Mouse (Mus musculus): ENCODE data around the gene Fbxo42. TPM values are rescaled to one million over a fixed set of nuclear protein-coding genes. Genes with fewer than 3 reads are reported as not detected.
A peak's percentile ranks its signal among the peaks of the same experiment; 100 is the strongest.

The Fbxo42 gene
- polyA plus RNA-seq, 1 experiment from 2014 or later = 15.7 TPM

DNA sequence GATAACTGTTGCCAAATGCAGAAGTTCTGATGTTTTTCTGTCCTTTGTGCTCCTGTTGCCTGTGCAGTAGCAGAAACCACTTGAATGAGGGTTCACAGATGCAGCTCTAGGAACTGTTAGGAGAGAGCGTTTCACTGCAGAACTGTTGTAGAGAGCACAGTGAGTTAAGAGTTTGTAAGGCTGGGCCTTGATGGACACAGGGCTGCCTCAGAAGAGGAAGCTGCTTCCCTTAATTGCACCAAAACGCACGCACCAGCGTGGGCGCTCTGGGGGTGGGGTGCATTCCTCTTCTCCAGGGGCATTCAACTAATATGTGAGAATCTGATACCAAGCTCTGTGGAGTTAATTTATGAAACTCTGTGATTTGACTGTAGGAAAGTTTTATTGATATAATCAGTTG, 12.0 kb downstream of the Fbxo42 start:
- no peaks in the 10 kb centered on the region for H3K9me3 ChIP-seq (ENCODE audit: control insufficient read depth, low read length)
- H3K36me3 ChIP-seq (ENCODE audit: control insufficient read depth, insufficient read depth, low read length) = no peaks in the 10 kb centered on the region
- peaks cover 4 to 13% of the 10 kb centered on the region in 2 experiments for H3K4me1 ChIP-seq (ENCODE audit: control insufficient read depth in 2 of 2, insufficient read depth in 2 of 2, low read length in 2 of 2)
- H3K4me3 ChIP-seq (ENCODE audit: control insufficient read depth in 1 of 2, insufficient read depth in 1 of 2, low read depth in 1 of 2, low read length in 2 of 2) = no peak overlapping the region
- WGBS = 60% methylated on average over 5 of the region's 5 CpGs
- no peaks in the 10 kb centered on the region for H3K27me3 ChIP-seq (ENCODE audit: control insufficient read depth, insufficient read depth, low read length)
- H3K4me2 ChIP-seq (ENCODE audit: low read length) = no peak overlapping the region
- H3K27ac ChIP-seq (replicated peaks in 1 of 2; ENCODE audit: control insufficient read depth in 1 of 2, insufficient read depth in 1 of 2, low read depth in 2 of 2, low read length in 2 of 2) = no peak overlapping the region
- ATAC-seq (ENCODE audit: insufficient number of reproducible peaks, insufficient read depth, low FRiP score, low read depth) = no peak
- H3K9ac ChIP-seq (ENCODE audit: low read length) = peak overlapping the region; percentile 9; the same call in 1 of the 2 replicates

DNA sequence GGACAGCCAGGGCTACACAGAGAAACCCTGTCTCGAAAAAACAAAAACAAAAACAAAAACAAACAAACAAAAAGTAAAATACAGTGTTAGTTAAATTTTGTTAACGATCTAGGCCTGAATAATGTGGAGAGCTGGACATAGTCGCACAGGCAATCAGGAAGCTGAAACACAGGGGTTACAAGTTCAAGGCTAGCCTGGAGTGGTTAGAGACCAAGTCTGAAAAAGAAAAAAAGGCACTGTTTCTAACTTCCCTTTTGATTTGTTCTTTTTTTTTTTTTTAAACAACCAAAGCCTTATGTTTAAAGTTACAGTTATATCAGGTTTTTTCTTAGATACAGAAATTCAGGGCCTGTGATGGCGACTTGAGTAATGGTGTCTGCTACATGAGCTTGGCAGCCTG, 12.5 kb downstream of the Fbxo42 start:
- H3K36me3 ChIP-seq (ENCODE audit: control insufficient read depth, insufficient read depth, low read length) = no peaks in the 10 kb centered on the region
- no peak for ATAC-seq (ENCODE audit: insufficient number of reproducible peaks, insufficient read depth, low FRiP score, low read depth)
- WGBS = 90% methylated on average over 4 of the region's 4 CpGs
- H3K9me3 ChIP-seq (ENCODE audit: control insufficient read depth, low read length) = no peaks in the 10 kb centered on the region
- H3K4me1 ChIP-seq (ENCODE audit: control insufficient read depth in 2 of 2, insufficient read depth in 2 of 2, low read length in 2 of 2) = peaks cover 4 to 13% of the 10 kb centered on the region in 2 experiments
- no peaks in the 10 kb centered on the region for H3K27me3 ChIP-seq (ENCODE audit: control insufficient read depth, insufficient read depth, low read length)
- no peak overlapping the region for H3K4me2 ChIP-seq (ENCODE audit: low read length)
- no peak overlapping the region for H3K4me3 ChIP-seq (ENCODE audit: control insufficient read depth in 1 of 2, insufficient read depth in 1 of 2, low read depth in 1 of 2, low read length in 2 of 2)
- H3K27ac ChIP-seq (replicated peaks in 1 of 2; ENCODE audit: control insufficient read depth in 1 of 2, insufficient read depth in 1 of 2, low read depth in 2 of 2, low read length in 2 of 2) = no peak overlapping the region
- no peak overlapping the region for H3K9ac ChIP-seq (ENCODE audit: low read length)

DNA sequence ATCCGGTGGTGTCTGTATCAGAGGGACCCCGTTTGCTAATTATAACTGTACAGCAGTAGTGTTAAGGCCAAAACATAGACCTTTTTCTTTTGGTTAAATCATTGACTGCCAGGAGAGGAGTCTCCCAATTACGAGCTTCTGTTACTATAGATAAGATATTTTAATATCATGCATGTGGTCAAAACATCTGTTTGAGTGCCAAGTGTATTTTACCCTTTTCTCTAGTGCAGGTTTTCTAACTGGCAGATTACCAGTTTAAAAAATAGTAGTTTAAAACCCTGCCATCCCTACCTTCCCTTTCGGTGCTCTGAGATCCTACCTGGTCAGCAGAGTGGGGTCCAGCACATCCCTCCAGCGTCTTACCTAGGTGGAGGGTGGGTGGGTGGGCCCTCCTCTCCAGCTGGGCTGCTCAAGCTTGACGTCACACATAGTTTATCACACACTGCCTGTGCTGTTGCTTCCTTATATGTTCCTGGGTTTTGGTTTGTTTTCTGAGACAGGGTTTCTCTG, 14.0 kb downstream of the Fbxo42 start:
- Histone ChIP-seq H3K4me3 (ENCODE audit: control insufficient read depth in 1 of 2, insufficient read depth in 1 of 2, low read depth in 1 of 2, low read length in 2 of 2) (no peak overlapping the region), H3K9me3 (ENCODE audit: control insufficient read depth, low read length) (no peaks in the 10 kb centered on the region), H3K36me3 (ENCODE audit: control insufficient read depth, insufficient read depth, low read length) (no peaks in the 10 kb centered on the region), H3K4me1 (ENCODE audit: control insufficient read depth in 2 of 2, insufficient read depth in 2 of 2, low read length in 2 of 2) (peaks cover 4 to 13% of the 10 kb centered on the region in 2 experiments), H3K4me2 (ENCODE audit: low read length) (no peak overlapping the region), H3K27me3 (ENCODE audit: control insufficient read depth, insufficient read depth, low read length) (no peaks in the 10 kb centered on the region), H3K9ac (ENCODE audit: low read length) (no peak overlapping the region), H3K27ac (replicated peaks in 1 of 2; ENCODE audit: control insufficient read depth in 1 of 2, insufficient read depth in 1 of 2, low read depth in 2 of 2, low read length in 2 of 2) (no peak overlapping the region)
- no peak for ATAC-seq (ENCODE audit: insufficient number of reproducible peaks, insufficient read depth, low FRiP score, low read depth)
- WGBS = 81% methylated on average over 6 of the region's 6 CpGs

DNA sequence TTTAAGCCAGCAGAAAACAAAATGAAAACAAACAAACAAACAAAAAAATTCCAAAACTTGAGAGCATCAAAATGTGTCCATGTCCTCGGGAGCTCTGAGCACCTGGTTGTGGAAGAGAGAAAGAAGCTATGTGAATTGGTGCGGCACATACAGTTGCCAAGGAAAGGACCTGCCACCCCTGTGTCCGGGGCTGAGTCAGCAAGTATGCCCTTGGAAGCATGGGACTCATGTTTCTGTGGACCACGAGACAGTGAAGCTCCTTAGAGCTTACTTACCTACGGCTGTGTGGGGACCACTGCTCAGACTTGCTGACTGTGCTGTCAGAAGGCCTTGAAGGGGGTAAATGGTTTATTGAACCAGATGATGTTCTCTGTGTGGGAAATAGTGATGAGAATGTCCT, 16.0 kb downstream of the Fbxo42 start:
- H3K4me3 ChIP-seq (ENCODE audit: control insufficient read depth in 1 of 2, insufficient read depth in 1 of 2, low read depth in 1 of 2, low read length in 2 of 2) = no peak overlapping the region

DNA sequence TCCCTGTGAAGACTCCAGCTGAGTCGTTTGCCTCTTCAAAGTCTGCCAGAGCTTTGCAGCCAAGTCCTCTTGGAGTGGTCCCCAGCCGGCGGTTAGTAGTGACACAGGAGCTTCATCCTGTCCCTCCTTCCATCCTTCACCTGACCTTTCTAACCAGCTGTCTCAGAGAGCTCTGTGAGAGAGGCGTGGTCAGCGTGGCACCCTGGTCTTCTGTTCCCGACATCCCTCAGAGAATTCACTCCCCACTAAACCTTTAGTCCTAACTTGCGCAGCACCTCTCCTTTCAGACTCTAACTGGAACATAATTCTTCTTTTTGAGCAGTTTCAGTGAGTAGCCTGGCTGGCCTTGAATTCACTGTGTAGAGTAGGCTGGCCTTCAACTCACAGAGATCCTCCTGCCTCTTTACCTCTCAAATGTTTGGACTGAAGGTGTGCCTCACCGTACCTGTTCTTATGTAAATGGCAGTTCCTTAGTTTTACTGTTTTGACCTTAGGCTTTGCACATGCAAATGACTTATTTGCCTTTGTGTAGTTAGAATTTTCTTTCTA, 18.1 kb downstream of the Fbxo42 start:
- H3K27me3 ChIP-seq (ENCODE audit: control insufficient read depth, insufficient read depth, low read length) = no peaks in the 10 kb centered on the region
- H3K27ac ChIP-seq (replicated peaks in 1 of 2; ENCODE audit: control insufficient read depth in 1 of 2, insufficient read depth in 1 of 2, low read depth in 2 of 2, low read length in 2 of 2) = no peak overlapping the region
- no peak for ATAC-seq (ENCODE audit: insufficient number of reproducible peaks, insufficient read depth, low FRiP score, low read depth)
- H3K4me3 ChIP-seq (ENCODE audit: control insufficient read depth in 1 of 2, insufficient read depth in 1 of 2, low read depth in 1 of 2, low read length in 2 of 2) = no peak overlapping the region
- peaks cover 29% of the 10 kb centered on the region for H3K36me3 ChIP-seq (ENCODE audit: control insufficient read depth, insufficient read depth, low read length)
- no peak overlapping the region for H3K9ac ChIP-seq (ENCODE audit: low read length)
- H3K4me1 ChIP-seq (ENCODE audit: control insufficient read depth in 2 of 2, insufficient read depth in 2 of 2, low read length in 2 of 2) = no peaks in the 10 kb centered on the region
- WGBS = 70% methylated on average over 8 of the region's 8 CpGs
- H3K4me2 ChIP-seq (ENCODE audit: low read length) = no peak overlapping the region
- H3K9me3 ChIP-seq (ENCODE audit: control insufficient read depth, low read length) = no peaks in the 10 kb centered on the region

More for the DNA sequence above, 16.0 kb downstream of the Fbxo42 start:
- Histone ChIP-seq H3K27me3 (ENCODE audit: control insufficient read depth, insufficient read depth, low read length) (no peaks in the 10 kb centered on the region), H3K9ac (ENCODE audit: low read length) (no peak overlapping the region), H3K4me1 (ENCODE audit: control insufficient read depth in 2 of 2, insufficient read depth in 2 of 2, low read length in 2 of 2) (peaks cover 4 to 11% of the 10 kb centered on the region in 2 experiments), H3K9me3 (ENCODE audit: control insufficient read depth, low read length) (no peaks in the 10 kb centered on the region), H3K36me3 (ENCODE audit: control insufficient read depth, insufficient read depth, low read length) (peaks cover 12% of the 10 kb centered on the region), H3K4me2 (ENCODE audit: low read length) (no peak overlapping the region), H3K27ac (replicated peaks in 1 of 2; ENCODE audit: control insufficient read depth in 1 of 2, insufficient read depth in 1 of 2, low read depth in 2 of 2, low read length in 2 of 2) (no peak overlapping the region)
- no peak for ATAC-seq (ENCODE audit: insufficient number of reproducible peaks, insufficient read depth, low FRiP score, low read depth)
- WGBS = 90% methylated on average over 5 of the region's 5 CpGs

DNA sequence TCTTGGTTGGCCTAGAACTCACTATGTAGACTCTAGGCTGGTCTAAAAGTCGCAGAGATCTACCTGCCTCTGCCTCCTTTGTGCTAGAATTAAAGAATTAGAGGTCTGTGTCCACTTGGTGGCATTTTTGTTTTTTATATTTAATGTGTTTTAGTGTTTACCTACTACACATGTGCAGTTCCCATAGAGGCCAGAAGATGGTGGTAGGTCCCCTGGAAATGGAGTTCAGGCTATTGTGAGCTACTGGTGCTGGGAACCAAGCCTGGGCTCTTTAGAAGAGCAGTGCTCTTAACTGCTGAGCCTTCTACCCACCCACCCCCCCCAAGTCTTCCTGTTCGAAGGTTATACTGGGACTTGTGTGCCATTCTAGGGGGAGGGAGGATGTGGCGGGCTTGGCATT, 19.4 kb downstream of the Fbxo42 start:
- Histone ChIP-seq H3K36me3 (ENCODE audit: control insufficient read depth, insufficient read depth, low read length) (peaks cover 42% of the 10 kb centered on the region), H3K9ac (ENCODE audit: low read length) (no peak overlapping the region), H3K27ac (replicated peaks in 1 of 2; ENCODE audit: control insufficient read depth in 1 of 2, insufficient read depth in 1 of 2, low read depth in 2 of 2, low read length in 2 of 2) (no peak overlapping the region), H3K4me3 (ENCODE audit: control insufficient read depth in 1 of 2, insufficient read depth in 1 of 2, low read depth in 1 of 2, low read length in 2 of 2) (no peak overlapping the region), H3K9me3 (ENCODE audit: control insufficient read depth, low read length) (no peaks in the 10 kb centered on the region), H3K4me1 (ENCODE audit: control insufficient read depth in 2 of 2, insufficient read depth in 2 of 2, low read length in 2 of 2) (no peaks in the 10 kb centered on the region), H3K27me3 (ENCODE audit: control insufficient read depth, insufficient read depth, low read length) (no peaks in the 10 kb centered on the region), H3K4me2 (ENCODE audit: low read length) (no peak overlapping the region)
- 97% methylated on average over 3 of the region's 3 CpGs for WGBS
- ATAC-seq (ENCODE audit: insufficient number of reproducible peaks, insufficient read depth, low FRiP score, low read depth) = no peak

DNA sequence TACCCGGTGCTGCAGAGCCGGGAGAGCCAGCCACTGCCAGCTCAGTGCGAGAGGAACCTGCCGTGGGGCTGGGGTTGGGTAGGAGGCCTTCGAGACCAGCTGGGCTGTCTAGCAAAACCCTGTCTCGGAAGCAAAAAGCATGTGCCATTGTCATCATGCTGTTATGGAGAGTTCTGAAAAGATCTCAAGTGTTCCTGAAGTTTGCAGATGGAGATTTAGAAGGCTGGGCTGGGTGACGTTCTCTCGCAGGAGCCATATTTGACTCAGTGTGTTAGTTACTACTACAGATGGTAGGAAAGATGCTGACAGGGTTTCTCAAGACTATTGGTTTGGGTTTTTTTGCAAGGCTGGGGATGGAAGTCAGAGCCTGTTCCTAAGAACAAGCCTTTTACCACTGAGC, 24.4 kb downstream of the Fbxo42 start:
- peaks cover 60% of the 10 kb centered on the region for H3K36me3 ChIP-seq (ENCODE audit: control insufficient read depth, insufficient read depth, low read length)
- H3K27ac ChIP-seq (replicated peaks in 1 of 2; ENCODE audit: control insufficient read depth in 1 of 2, insufficient read depth in 1 of 2, low read depth in 2 of 2, low read length in 2 of 2) = no peak overlapping the region
- H3K4me2 ChIP-seq (ENCODE audit: low read length) = no peak overlapping the region
- no peaks in the 10 kb centered on the region for H3K9me3 ChIP-seq (ENCODE audit: control insufficient read depth, low read length)
- WGBS = 91% methylated on average over 8 of the region's 8 CpGs
- no peak overlapping the region for H3K9ac ChIP-seq (ENCODE audit: low read length)
- no peak for ATAC-seq (ENCODE audit: insufficient number of reproducible peaks, insufficient read depth, low FRiP score, low read depth)
- peaks cover 8 to 14% of the 10 kb centered on the region in 2 experiments; a peak in 3 of 4 replicates for H3K4me1 ChIP-seq (ENCODE audit: control insufficient read depth in 2 of 2, insufficient read depth in 2 of 2, low read length in 2 of 2)
- H3K27me3 ChIP-seq (ENCODE audit: control insufficient read depth, insufficient read depth, low read length) = no peaks in the 10 kb centered on the region
- H3K4me3 ChIP-seq (ENCODE audit: control insufficient read depth in 1 of 2, insufficient read depth in 1 of 2, low read depth in 1 of 2, low read length in 2 of 2) = no peak overlapping the region

DNA sequence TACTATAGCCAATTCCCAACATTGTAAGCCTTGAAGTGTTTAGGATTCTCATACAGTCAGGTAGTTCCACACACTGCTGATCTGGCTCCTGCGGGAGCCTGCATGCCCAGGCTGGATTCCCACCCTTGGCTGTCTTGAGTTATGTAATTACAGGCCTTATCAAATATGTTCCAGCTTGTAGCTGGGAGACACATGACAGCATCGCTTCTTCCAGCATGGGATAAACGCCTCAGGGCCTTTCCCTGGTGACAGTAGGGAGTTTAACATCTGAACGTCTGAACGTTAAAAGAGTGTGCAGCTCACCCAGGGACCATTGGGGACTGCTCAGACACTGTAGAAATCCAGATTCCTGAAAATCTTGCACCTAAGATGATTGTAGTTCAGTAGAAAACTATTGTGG, 28.1 kb downstream of the Fbxo42 start:
- peaks cover 51% of the 10 kb centered on the region for H3K36me3 ChIP-seq (ENCODE audit: control insufficient read depth, insufficient read depth, low read length)
- ATAC-seq (ENCODE audit: insufficient number of reproducible peaks, insufficient read depth, low FRiP score, low read depth) = no peak
- WGBS = 43% methylated on average over 5 of the region's 5 CpGs
- no peak overlapping the region for H3K4me2 ChIP-seq (ENCODE audit: low read length)
- H3K27me3 ChIP-seq (ENCODE audit: control insufficient read depth, insufficient read depth, low read length) = no peaks in the 10 kb centered on the region
- no peak overlapping the region for H3K9ac ChIP-seq (ENCODE audit: low read length)
- H3K27ac ChIP-seq (replicated peaks in 1 of 2; ENCODE audit: control insufficient read depth in 1 of 2, insufficient read depth in 1 of 2, low read depth in 2 of 2, low read length in 2 of 2) = 0 out of 4 replicates have a peak overlapping the region, but pooled peaks have one; percentile 9 to 12
- H3K4me3 ChIP-seq (ENCODE audit: control insufficient read depth in 1 of 2, insufficient read depth in 1 of 2, low read depth in 1 of 2, low read length in 2 of 2) = no peak overlapping the region
- H3K9me3 ChIP-seq (ENCODE audit: control insufficient read depth, low read length) = no peaks in the 10 kb centered on the region
- peaks cover 8 to 15% of the 10 kb centered on the region in 2 experiments; a peak in 3 of 4 replicates for H3K4me1 ChIP-seq (ENCODE audit: control insufficient read depth in 2 of 2, insufficient read depth in 2 of 2, low read length in 2 of 2)
